Mouse (Mus musculus): ENCODE data around the gene Erc2.

The Erc2 gene

DNA sequence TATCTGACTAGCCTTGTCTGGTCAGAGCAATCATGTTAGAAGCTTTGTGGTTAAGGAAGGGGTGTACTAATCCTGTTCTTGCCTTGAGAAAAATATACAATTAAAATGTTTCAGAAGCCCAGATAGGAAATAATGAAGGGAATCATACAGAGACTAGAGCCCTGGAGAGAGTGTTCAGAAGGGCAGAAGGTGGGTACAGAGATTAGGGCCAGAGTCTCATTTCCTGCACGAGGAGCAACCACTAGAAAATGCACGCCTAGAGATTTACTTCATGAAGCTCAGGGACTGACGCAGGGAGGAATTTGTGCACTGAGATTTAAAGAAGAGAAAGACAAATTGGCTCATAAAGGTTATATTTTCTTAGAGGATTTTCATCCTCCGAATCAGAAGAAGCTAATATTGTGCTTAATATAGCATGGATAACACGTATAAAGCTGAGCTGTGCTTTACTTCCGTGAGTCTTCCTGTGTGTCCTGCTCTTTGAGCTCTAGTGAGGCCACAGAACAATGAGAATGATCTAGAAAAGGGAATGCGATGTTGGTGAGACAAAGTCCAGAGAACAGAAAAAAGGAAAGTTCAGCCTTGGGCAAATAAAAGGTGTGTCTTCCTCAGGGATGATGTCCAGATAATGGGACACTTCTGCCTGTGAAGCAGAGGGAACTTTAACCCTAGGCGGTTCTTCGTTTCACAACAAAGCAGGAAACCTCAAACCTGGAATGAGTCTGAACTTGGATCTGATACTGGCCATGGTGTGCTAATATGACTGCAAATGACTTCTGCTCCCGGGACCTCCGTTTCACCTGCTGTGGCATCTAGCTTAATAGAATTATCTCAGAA, 45.0 kb downstream of the Erc2 start:
- no peak for DNase-seq (ENCODE audit: low read depth, low spot score)

DNA sequence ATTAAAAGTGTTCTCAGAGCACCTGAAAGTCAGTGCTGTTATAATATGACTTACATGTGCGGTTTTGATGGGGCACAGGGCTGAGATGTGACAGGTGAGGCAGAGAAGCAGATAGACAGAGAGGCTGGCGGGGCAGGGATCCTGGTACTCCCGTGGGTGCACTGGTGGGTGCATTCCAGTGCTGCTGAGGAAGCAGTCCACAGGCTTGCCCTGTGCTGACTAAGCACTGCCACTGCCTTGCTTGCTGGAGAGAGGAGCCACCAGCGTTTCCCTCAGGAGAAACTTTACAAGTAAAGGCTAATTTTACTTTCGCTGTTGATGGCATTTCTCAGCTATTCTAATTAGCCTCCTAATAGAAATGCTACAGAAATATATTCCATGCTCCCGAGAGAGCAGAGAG, 45.9 kb downstream of the Erc2 start:
- DNase-seq (ENCODE audit: low read depth, low spot score): no peak

- DNase-seq (ENCODE audit: low read depth, low spot score): no peak
Observed at GRCm38 (mm10) chr14:27669939-27670338, 47.7 kb downstream of the Erc2 start.

DNA sequence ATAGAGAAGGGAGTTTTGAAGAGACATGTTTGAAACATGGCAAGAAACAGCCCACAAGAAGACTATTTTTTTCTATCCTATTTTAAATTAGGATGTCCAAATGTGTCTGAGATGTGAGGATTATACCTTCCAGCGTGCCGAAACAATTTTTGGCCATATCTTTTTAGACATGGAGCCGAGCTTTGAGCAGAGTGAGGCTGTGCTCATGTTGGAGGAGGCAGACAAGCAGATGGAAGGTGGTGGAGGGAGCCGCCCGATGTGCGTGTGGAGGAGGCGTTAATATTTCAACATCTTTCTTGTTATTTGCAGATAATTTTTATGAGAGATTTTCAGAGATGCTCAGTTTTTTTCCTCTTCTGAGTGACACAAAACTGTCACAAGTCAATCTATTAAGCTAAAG, 50.5 kb downstream of the Erc2 start:
- DNase-seq (ENCODE audit: low read depth, low spot score): no peak

GRCm38 (mm10) chr14:27674096-27674495, 51.9 kb downstream of the Erc2 start:
- DNase-seq (ENCODE audit: low read depth, low spot score): no peak

DNA sequence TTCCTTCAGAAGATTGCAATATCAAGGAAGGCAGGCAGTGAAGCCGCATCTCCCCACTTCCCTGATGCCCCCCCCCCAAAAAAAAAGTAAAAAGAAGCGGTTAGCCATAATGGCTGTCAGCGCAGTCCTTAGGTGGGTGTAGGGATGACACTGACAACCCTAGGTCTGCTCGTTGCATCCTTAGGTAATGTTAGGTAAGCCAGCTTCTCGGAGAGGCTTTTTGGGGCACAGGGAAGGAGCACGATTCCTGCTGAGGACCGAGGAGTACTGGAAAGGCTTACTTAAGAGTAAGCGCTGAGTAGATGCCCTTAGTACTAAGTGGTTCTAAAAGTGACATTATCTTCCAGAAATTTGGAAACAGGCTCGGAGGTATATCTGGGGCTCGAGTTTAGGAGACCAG, 52.3 kb downstream of the Erc2 start:
- DNase-seq (ENCODE audit: low read depth, low spot score): no peak

- no peak for DNase-seq (ENCODE audit: low read depth, low spot score)
Observed at GRCm38 (mm10) chr14:27675071-27675470, 52.8 kb downstream of the Erc2 start.

GRCm38 (mm10) chr14:27682368-27683052, 60.3 kb downstream of the Erc2 start:
- no peak for DNase-seq (ENCODE audit: low read depth, low spot score)

- DNase-seq (ENCODE audit: low read depth, low spot score): no peak
Observed at GRCm38 (mm10) chr14:27695781-27696180, 73.6 kb downstream of the Erc2 start.

- no peak for DNase-seq (ENCODE audit: low read depth, low spot score)
Observed at GRCm38 (mm10) chr14:27717364-27717763, 95.1 kb downstream of the Erc2 start.

- no peak for DNase-seq (ENCODE audit: low read depth, low spot score)
Observed at GRCm38 (mm10) chr14:27719601-27720000, 97.4 kb downstream of the Erc2 start.

- DNase-seq (ENCODE audit: low read depth, low spot score): no peak
Observed at GRCm38 (mm10) chr14:27720944-27721343, 98.7 kb downstream of the Erc2 start.

DNA sequence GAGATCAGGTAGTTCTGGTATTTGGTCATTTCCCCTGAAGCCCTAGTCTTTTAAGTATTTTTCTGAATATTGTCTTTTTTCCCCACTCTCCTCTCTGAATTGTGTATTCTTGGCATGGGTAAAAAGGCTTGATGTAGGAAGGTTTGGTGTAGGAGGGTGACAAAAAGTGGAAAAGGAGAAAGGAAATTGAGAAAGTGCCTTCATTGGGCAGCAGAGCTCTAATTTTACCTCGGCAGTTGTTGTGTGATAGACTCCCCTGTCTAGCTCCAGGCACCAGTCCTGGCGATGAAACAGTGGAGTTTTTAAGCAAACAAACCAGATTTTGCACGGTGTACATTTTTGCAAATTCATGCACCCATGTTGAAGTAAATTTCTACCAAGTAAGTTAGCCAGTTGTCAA, 99.5 kb downstream of the Erc2 start:
- no peak for DNase-seq (ENCODE audit: low read depth, low spot score)

DNA sequence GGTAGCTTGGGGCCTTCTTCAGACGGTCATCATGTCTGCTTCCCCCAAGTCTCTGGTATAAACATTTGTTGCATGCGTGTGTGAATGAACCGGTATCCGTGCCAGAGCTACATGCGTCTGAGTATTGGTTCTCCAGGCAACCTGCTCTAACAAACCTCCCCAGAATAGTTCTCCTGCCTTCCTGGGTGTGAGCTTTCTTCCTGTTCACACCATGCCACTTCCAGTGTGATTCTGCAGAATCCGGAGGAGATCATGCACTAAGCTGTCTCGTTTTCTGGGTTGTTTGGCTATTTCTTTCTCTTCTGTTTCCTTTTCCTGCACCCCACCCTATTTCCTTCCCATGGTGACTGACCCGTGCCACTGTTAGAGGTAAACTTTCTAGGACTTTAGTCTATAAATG, 105.3 kb downstream of the Erc2 start:
- DNase-seq (ENCODE audit: low read depth, low spot score): no peak

DNA sequence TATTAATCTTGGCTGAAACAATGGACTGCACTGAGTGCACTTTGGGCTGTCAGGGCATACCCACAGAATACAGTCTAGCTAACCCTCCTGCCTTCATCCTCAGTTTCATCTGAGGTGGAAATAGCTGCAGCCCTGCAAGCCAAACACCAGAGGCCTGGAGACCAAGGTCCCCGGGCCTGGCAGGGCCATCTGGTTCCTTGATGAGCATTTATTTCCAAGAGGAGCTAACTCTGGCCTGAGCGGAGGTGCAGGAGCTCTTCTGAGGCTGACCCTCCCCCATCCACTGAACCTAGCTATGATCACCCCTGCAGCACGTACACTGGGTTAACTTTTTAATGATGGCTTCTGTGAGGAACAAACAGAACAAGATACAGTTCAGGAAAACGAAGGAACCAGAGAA, 108.9 kb downstream of the Erc2 start:
- DNase-seq (ENCODE audit: low read depth, low spot score): no peak

DNA sequence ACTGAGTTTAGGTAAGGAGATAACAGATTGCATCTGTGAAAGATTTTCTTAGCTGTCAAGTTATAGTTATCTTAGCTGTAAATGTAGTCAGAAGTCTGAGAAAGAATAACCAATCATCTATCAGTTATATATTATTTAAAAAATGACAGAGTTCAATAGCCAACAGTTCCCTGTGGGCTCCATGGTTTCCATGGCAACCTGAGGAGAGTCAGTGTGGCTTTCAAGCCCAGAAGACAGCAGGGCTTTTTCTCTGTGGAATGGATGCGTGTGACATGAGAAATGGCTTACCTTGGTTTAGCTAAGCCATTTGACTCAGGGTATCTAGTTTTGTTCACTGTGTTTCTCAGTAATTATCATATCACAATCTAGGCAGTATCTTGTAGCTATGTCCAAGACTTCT, 117.2 kb downstream of the Erc2 start:
- no peak for DNase-seq (ENCODE audit: low read depth, low spot score)

DNA sequence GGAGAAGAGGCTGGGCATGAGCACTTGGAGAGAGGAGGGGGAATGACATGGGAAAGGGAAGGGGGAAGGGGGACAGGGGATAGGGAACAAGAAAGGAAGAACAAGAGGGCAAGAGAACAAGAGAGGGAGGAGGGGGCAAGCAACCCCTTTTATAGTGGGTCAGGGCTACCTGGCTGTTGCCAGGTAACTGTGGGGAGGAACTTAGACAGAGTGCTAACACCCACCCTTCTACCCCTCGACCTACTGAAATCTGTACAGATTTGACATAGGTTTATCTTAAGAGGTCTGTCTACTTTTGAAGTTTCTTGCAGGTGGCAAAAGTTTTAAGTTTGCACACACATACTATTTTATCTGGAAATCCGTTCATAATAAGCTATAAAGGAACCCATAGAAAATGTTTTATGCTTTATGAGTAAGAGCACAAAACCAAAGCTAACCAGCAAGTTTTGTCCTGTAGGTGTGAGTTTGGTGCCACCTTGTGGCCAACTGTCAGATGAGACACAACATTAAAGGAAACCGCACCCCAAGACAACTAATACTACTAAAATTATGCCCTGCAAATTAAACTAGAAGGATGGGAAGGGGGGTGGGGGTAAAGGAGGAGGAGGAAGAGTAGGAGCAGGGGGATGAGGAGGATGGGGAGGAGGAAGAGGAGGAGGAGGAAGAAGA, 119.2 kb downstream of the Erc2 start:
- DNase-seq (ENCODE audit: low read depth, low spot score): peak; percentile 61

GRCm38 (mm10) chr14:27754340-27754739, 132.1 kb downstream of the Erc2 start:
- DNase-seq (ENCODE audit: low read depth, low spot score): no peak

DNA sequence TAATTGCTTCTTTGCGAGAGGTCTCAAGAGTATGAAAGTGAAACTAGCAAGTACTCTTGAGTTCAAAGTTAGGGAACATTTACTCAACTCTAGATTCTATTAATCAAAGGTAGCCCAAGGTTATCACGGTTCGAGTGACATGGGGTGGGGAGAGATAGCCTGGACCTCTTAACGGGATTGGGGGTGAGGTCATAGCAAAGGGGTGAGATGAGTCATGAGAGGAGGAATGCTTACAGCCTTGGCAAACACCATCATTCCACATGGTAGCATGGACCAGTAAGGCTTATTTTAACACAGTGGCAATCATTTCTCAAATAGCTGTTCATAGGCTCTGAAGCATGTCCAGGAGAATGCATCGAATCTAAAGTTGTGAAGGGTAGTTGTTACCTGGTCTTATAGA, 134.7 kb downstream of the Erc2 start:
- no peak for DNase-seq (ENCODE audit: low read depth, low spot score)

DNA sequence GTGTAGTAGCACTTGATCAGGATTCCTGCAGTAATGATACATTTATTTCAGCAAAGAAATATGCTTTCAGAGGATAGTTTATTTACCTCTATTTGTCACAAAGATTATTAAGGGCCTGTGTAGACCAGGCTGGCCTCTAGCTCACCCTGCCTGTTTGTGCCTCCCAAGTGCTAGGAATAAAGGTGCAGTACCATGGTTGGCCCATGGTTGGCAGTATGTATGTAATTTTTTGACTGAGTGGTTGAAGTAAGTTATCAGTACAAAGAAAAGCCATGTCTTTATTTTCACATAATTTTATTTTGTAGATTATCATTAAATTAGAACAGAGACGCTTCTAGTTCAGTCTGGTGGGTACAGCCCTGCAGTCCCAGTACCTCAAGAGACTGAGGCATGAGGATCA, 136.0 kb downstream of the Erc2 start:
- DNase-seq (ENCODE audit: low read depth, low spot score): no peak

- no peak for DNase-seq (ENCODE audit: low read depth, low spot score)
Observed at GRCm38 (mm10) chr14:27759069-27759628, 136.9 kb downstream of the Erc2 start.

DNA sequence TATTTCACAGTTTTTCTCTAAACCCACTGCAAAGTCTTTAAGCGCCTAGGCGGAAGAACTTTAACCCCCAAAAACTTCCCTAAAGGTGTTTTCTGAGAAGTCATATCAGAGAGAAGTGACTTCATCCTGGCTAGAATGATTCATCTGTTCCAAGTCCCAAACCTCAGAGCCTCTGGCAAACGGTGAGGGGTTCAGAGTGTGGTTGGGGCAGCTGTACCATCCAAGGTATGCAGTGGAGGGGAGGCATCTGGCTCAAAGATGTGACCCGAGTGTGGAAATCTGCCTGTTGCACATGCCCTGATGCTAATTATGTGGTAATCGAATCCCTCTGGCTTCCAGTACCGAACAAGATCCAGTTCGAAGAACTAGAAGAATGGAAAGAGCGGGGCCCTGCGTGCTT, 137.8 kb downstream of the Erc2 start:
- DNase-seq (ENCODE audit: low read depth, low spot score): no peak
